Mouse (Mus musculus): ENCODE measurements around the gene Tmem213.

Gene Tmem213

GRCm38 (mm10) chr6:38156204-38156603 lies 47.1 kb downstream of the Tmem213 start:
- DNase-seq (ENCODE audit: low spot score), result no peak

GRCm38 (mm10) chr6:38157925-38158324 lies 48.9 kb downstream of the Tmem213 start:
- no peak for DNase-seq (ENCODE audit: low spot score)

GRCm38 (mm10) chr6:38159576-38159975 lies 50.5 kb downstream of the Tmem213 start:
- no peak for DNase-seq (ENCODE audit: low spot score)

- DNase-seq (ENCODE audit: low spot score), result peak; percentile 60
These were observed 51.0 kb downstream of the Tmem213 start for GRCm38 (mm10) chr6:38160102-38160501.

- no peak for DNase-seq (ENCODE audit: low spot score)
These were observed 51.5 kb downstream of the Tmem213 start for GRCm38 (mm10) chr6:38160556-38160955.

GRCm38 (mm10) chr6:38162825-38163504 lies 53.9 kb downstream of the Tmem213 start:
- DNase-seq (ENCODE audit: low spot score), result no peak

GRCm38 (mm10) chr6:38164705-38165104 lies 55.6 kb downstream of the Tmem213 start:
- no peak for DNase-seq (ENCODE audit: low spot score)

- DNase-seq (ENCODE audit: low spot score), result no peak
These were observed 56.3 kb downstream of the Tmem213 start for GRCm38 (mm10) chr6:38165385-38165784.

Data from ovary, postnatal 36 days (tissue).